Comparison of ENCODE assay signal across 25 mouse cellular contexts in genomic region chr9:117216026-117216755, GRCm38 (mm10).
DNase-seq lines count a peak whose midpoint lies in the region; ATAC-seq and TF ChIP-seq lines count a peak whose summit lies in the region.
"Had no signal": no experiment of that assay in that cellular context is flagged by ENCODE, and none has a peak within 500 bp of the region (broad histone marks: within the 10 kb centered on the region; RNA-seq: fewer than 3 reads in every experiment).

No protein-coding gene starts in this region.

- TF ChIP-seq POLR2A in kidney, adult 2 months (IDR thresholded peaks at IDR 0.05; ENCODE audit: low read depth, low read length) = no peak

- no peak for ATAC-seq in midbrain, postnatal 0 days (ENCODE audit: low FRiP score)
- ATAC-seq in limb, embryonic 13.5 days (ENCODE audit: low FRiP score, low read depth) = 0 out of 2 replicates have a peak, but pooled peaks have one; percentile 54
- ATAC-seq: forebrain, embryonic 16.5 days; intestine, postnatal 0 days; liver, embryonic 12.5 days; liver, postnatal 0 days; midbrain, embryonic 15.5 days had no signal

- no peak for TF ChIP-seq CTCF in kidney, adult 2 months (conservative IDR thresholded peaks at IDR 0.05; ENCODE audit: insufficient read depth, insufficient read length, low read depth, low read length)
- TF ChIP-seq CTCF in midbrain, postnatal 0 days (IDR thresholded peaks at IDR 0.05) = no peak

- H3K27ac ChIP-seq in kidney, adult 2 months (ENCODE audit: insufficient read depth, low read depth, low read length) = no peak overlapping the region
- H3K27ac ChIP-seq in midbrain, postnatal 0 days (ENCODE audit: low read depth, low read length) = no peak overlapping the region
- no peak overlapping the region for H3K27ac ChIP-seq in midbrain, embryonic 10.5 days (replicated peaks)
- H3K27ac ChIP-seq in limb, embryonic 13.5 days = peak overlapping the region; percentile 22; the same call in 1 of the 2 replicates
- H3K27ac ChIP-seq: heart, embryonic 15.5 days; layer of hippocampus, adult 2 months; liver, embryonic 12.5 days; macrophage; midbrain, embryonic 15.5 days; stomach, postnatal 0 days had no signal

- no peak overlapping the region for H3K9ac ChIP-seq in midbrain, postnatal 0 days (replicated peaks; ENCODE audit: low read length, poor library complexity, severe bottlenecking)
- no peak overlapping the region for H3K9ac ChIP-seq in limb, embryonic 13.5 days
- H3K9ac ChIP-seq: heart, embryonic 15.5 days; liver, embryonic 12.5 days; liver, postnatal 0 days; midbrain, embryonic 15.5 days had no signal

- WGBS in kidney, adult 2 months = 55% methylated on average over 9 of the region's 9 CpGs
- WGBS in midbrain, postnatal 0 days = 70% methylated on average over 9 of the region's 9 CpGs
- WGBS in midbrain, embryonic 10.5 days = 81% methylated on average over 9 of the region's 9 CpGs
- WGBS in limb, embryonic 13.5 days = 55% methylated on average over 9 of the region's 9 CpGs

- no peaks in the 10 kb centered on the region for H3K36me3 ChIP-seq in kidney, adult 2 months (ENCODE audit: control insufficient read depth, insufficient read depth, low read length)
- H3K36me3 ChIP-seq in midbrain, postnatal 0 days (ENCODE audit: insufficient read depth, low read length) = no peaks in the 10 kb centered on the region
- H3K36me3 ChIP-seq in midbrain, embryonic 10.5 days = no peaks in the 10 kb centered on the region
- no peaks in the 10 kb centered on the region; the same call in 1 of the 2 replicates for H3K36me3 ChIP-seq in limb, embryonic 13.5 days
- H3K36me3 ChIP-seq: heart, embryonic 15.5 days; liver, embryonic 12.5 days; midbrain, embryonic 15.5 days had no signal

- no peak overlapping the region for H3K4me2 ChIP-seq in midbrain, postnatal 0 days (ENCODE audit: low read depth, low read length, poor library complexity, severe bottlenecking)
- H3K4me2 ChIP-seq in limb, embryonic 13.5 days (replicated peaks) = 0 out of 2 replicates have a peak overlapping the region, but pooled peaks have one; percentile 7
- H3K4me2 ChIP-seq: heart, embryonic 15.5 days; liver, embryonic 12.5 days; midbrain, embryonic 15.5 days had no signal

- H3K9me3 ChIP-seq in midbrain, postnatal 0 days (ENCODE audit: low read length) = no peaks in the 10 kb centered on the region
- H3K9me3 ChIP-seq in midbrain, embryonic 10.5 days (replicated peaks) = no peaks in the 10 kb centered on the region
- no peaks in the 10 kb centered on the region for H3K9me3 ChIP-seq in limb, embryonic 13.5 days
- H3K9me3 ChIP-seq: heart, embryonic 15.5 days; liver, embryonic 12.5 days; midbrain, embryonic 15.5 days had no signal

- no peak overlapping the region for H3K4me3 ChIP-seq in kidney, adult 2 months (ENCODE audit: insufficient read depth, low read depth, low read length)
- H3K4me3 ChIP-seq in midbrain, postnatal 0 days (ENCODE audit: low read depth, low read length) = no peak overlapping the region
- H3K4me3 ChIP-seq in midbrain, embryonic 10.5 days = no peak overlapping the region
- H3K4me3 ChIP-seq in limb, embryonic 13.5 days = no peak overlapping the region
- H3K4me3 ChIP-seq: erythroblast, embryonic 14.5 days; heart, embryonic 15.5 days; layer of hippocampus, adult 2 months; liver, embryonic 12.5 days; midbrain, embryonic 15.5 days had no signal

- peak; percentile 26 for DNase-seq in adrenal gland, adult 2 months
- DNase-seq in adrenal gland, postnatal 10 days = no peak
- peak; percentile 19 for DNase-seq in kidney, adult 2 months
- DNase-seq in kidney, postnatal 4 days = no peak
- DNase-seq in midbrain, postnatal 0 days (ENCODE audit: low spot score) = peak; percentile 14
- DNase-seq in midbrain, embryonic 10.5 days (ENCODE audit: low spot score) = no peak
- DNase-seq in gastrocnemius, postnatal 10 days = no peak
- DNase-seq: cerebellum, adult 18-20 months; kidney, postnatal 25 days; left cerebral cortex, postnatal 4 days; liver, postnatal 0 days; right cerebral cortex, postnatal 4 days; thymus, adult 18-20 months; thymus, postnatal 25 days had no signal

- no peaks in the 10 kb centered on the region for H3K4me1 ChIP-seq in kidney, adult 2 months (ENCODE audit: control insufficient read depth, insufficient read depth, low read length)
- no peaks in the 10 kb centered on the region for H3K4me1 ChIP-seq in midbrain, postnatal 0 days (ENCODE audit: insufficient read depth, low read length)
- peaks cover 3% of the 10 kb centered on the region; the same call in 1 of the 2 replicates for H3K4me1 ChIP-seq in midbrain, embryonic 10.5 days
- H3K4me1 ChIP-seq in limb, embryonic 13.5 days = peaks cover 23% of the 10 kb centered on the region
- H3K4me1 ChIP-seq: liver, embryonic 12.5 days had no signal

- H3K27me3 ChIP-seq in kidney, adult 2 months (replicated peaks; ENCODE audit: control insufficient read depth, insufficient read depth, low read length) = no peaks in the 10 kb centered on the region
- no peaks in the 10 kb centered on the region for H3K27me3 ChIP-seq in midbrain, postnatal 0 days (ENCODE audit: insufficient read depth, low read length)
- H3K27me3 ChIP-seq in midbrain, embryonic 10.5 days (ENCODE audit: low read depth, poor library complexity, severe bottlenecking) = no peaks in the 10 kb centered on the region
- no peaks in the 10 kb centered on the region for H3K27me3 ChIP-seq in limb, embryonic 13.5 days
- H3K27me3 ChIP-seq: CH12.LX; heart, embryonic 15.5 days; liver, embryonic 12.5 days; midbrain, embryonic 15.5 days had no signal

Comparison
In these comparisons a context has a peak if more than half of its experiments do, and no peak if none do; other contexts are left out.
1. DNase-seq: peak in adrenal gland, adult 2 months (single experiment), kidney, adult 2 months (single experiment) and midbrain, postnatal 0 days (single experiment); none in adrenal gland, postnatal 10 days (single experiment), kidney, postnatal 4 days (0 of 2), midbrain, embryonic 10.5 days (single experiment) and gastrocnemius, postnatal 10 days (single experiment).